Mouse (Mus musculus): Measurements from ENCODE around the gene Gpr171. TPM values are rescaled to one million over a fixed set of nuclear protein-coding genes. Genes with fewer than 3 reads are reported as not detected.
A peak's percentile ranks its signal among the peaks of the same experiment; 100 is the strongest.
"Not testable (repeated sequence)": the region's sequence is repeated elsewhere in the genome, so short reads cannot be mapped to it uniquely, and the experiment has no call there.

Gene Gpr171
- total RNA-seq, 1 experiment from 2014 or later, result 143 TPM

DNA sequence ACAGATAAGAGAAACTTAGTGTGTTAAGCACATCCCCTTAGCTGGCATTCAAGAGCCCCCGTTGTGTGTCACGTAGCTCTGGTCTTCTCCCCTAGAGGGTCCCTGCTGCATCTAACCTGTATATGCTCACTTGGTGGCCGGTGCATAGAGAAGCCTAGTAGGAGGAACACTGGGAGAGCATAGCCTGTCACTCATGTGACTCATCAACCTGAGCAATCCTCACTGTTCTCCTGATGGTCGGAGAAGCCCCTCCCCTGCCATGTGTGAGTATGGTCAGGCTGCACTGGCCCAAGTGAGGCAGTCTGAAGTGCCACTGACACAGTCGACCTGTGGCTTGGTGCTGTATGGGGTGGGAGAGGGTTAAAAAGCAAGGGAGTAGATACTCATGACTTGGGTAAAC is 23.4 kb upstream of the Gpr171 start:
- ATAC-seq (replicated peaks in 1 of 2; ENCODE audit: insufficient read depth in 1 of 2, low FRiP score in 2 of 2, low TSS enrichment in 1 of 2, low read depth in 1 of 2, poor library complexity in 2 of 2, severe bottlenecking in 2 of 2), result no peak

DNA sequence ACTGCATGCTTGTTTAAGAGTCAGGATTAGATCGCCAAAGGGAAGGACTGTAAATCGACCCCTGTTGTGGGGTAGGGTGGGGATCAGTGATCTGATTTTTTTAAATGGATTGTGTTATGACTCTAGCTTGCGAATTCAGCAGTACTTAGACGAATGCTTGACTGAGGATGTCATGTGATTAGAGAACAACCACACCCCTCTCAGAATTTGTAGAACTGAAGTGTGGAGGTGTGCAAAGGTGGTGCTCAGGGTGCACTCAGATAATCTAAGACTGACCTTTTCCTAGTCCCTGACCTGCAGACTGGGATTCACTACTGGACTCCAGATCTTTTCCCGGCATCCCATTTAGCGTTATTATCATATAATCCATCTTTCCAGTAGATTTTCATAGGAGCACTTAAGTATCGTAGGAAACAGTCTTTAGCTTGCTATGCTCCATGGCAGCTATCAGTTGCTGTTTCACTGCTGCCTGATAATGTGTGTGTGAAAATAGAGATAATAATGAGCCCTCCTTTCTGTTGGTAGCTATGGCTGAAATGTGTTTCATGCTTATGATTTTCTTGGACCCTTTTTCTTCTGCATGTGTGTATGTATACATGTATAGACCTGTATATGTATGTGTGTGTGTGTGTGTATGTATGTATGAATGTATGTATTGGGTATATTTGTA is 20.3 kb upstream of the Gpr171 start:
- ATAC-seq (replicated peaks in 1 of 2; ENCODE audit: insufficient read depth in 1 of 2, low FRiP score in 2 of 2, low TSS enrichment in 1 of 2, low read depth in 1 of 2, poor library complexity in 2 of 2, severe bottlenecking in 2 of 2), result no peak

- no peak for ATAC-seq (replicated peaks in 1 of 2; ENCODE audit: insufficient read depth in 1 of 2, low FRiP score in 2 of 2, low TSS enrichment in 1 of 2, low read depth in 1 of 2, poor library complexity in 2 of 2, severe bottlenecking in 2 of 2)
Observed at GRCm38 (mm10) chr3:59121067-59121730, 19.6 kb upstream of the Gpr171 start.

DNA sequence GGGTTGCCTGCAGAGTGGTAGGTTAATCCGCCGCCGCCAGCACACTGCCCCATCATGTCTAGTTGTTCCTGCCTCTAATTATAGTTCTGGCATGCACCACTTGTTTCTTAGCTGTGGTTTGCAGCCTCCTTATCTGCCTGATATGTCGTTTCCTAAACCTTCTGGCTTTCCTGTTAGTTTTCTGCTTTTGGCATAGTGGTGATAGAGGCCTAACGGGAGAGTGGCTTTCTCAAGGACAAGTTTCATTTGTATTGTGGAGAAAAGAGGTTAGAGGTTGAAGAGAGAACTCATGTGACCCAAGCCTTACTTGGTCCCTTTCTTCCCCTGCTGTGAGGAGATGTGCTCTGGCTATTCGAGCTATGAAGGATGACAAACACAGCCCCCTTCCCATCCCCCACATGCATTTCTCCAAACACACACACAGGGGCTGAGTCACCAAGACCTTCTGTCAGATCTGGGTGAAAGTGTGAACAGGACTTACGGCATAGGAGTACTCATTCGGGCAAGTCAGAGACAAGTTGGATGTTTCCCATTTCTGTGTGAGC is 12.4 kb upstream of the Gpr171 start:
- peak; percentile 92 to 94 for ATAC-seq (replicated peaks in 1 of 2; ENCODE audit: insufficient read depth in 1 of 2, low FRiP score in 2 of 2, low TSS enrichment in 1 of 2, low read depth in 1 of 2, poor library complexity in 2 of 2, severe bottlenecking in 2 of 2)

DNA sequence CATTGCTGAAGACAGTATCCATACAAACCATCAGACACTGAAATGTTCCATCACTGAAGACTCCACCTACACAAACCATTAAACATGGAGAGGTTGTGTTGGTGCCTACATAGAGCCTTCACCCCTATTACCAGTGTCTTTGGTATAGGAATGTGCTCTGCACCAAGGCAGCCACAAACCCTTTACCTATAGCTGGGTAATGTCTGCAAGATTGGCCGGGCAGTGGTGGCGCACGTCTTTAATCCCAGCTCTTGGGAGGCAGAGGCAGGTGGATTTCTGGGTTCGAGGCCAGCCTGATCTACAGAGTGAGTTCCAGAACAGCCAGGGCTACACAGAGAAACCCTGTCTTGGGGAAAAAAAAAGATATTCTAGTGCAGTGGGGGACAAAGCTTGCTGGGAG is 11.7 kb upstream of the Gpr171 start:
- not testable (repeated sequence) for ATAC-seq (replicated peaks in 1 of 2; ENCODE audit: insufficient read depth in 1 of 2, low FRiP score in 2 of 2, low TSS enrichment in 1 of 2, low read depth in 1 of 2, poor library complexity in 2 of 2, severe bottlenecking in 2 of 2)

- ATAC-seq (replicated peaks in 1 of 2; ENCODE audit: insufficient read depth in 1 of 2, low FRiP score in 2 of 2, low TSS enrichment in 1 of 2, low read depth in 1 of 2, poor library complexity in 2 of 2, severe bottlenecking in 2 of 2), result no peak
Observed at GRCm38 (mm10) chr3:59111944-59112343, 10.3 kb upstream of the Gpr171 start.

GRCm38 (mm10) chr3:59109834-59110233 is 8.2 kb upstream of the Gpr171 start:
- ATAC-seq (replicated peaks in 1 of 2; ENCODE audit: insufficient read depth in 1 of 2, low FRiP score in 2 of 2, low TSS enrichment in 1 of 2, low read depth in 1 of 2, poor library complexity in 2 of 2, severe bottlenecking in 2 of 2), result not testable (repeated sequence)

DNA sequence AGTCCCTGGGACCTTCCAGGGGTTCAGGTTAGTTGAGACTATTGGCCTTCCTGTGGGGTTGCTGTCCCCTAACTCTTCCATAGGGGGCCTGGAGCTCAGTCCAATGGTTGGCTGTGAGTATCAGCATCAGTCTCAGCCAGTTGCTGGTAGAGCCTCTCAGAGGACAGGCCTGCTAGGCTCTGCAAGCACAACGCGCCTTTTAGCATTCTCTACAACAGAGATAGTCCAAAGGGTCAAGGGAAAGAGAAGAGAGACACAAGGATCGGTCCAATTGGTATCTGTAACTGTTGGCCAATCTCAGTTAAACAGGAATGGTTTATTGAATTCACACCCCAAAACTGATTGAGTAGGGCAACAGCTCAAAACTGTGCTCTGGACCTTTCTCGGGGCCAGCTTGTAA is 5.8 kb upstream of the Gpr171 start:
- no peak for ATAC-seq (replicated peaks in 1 of 2; ENCODE audit: insufficient read depth in 1 of 2, low FRiP score in 2 of 2, low TSS enrichment in 1 of 2, low read depth in 1 of 2, poor library complexity in 2 of 2, severe bottlenecking in 2 of 2)

DNA sequence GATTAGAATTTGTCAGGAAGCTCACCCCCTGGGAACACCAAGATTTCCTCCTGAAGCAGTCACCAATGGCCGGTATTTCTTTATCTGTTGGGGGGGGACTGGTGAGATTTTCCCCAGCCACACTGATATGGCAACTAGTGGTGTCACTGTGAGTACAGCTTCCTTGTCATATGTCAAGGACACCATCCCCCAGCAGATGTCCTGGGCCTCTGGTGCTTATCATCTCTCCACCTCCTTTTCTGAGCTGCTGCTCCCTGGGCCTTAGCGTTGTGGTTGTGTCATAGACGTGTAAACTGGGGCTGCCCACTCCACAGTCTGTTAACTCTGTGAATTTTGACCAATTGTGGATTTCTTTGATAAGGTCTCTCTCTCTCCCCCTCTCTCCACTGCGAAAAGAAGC is 2.8 kb upstream of the Gpr171 start:
- no peak for ATAC-seq (replicated peaks in 1 of 2; ENCODE audit: insufficient read depth in 1 of 2, low FRiP score in 2 of 2, low TSS enrichment in 1 of 2, low read depth in 1 of 2, poor library complexity in 2 of 2, severe bottlenecking in 2 of 2)

DNA sequence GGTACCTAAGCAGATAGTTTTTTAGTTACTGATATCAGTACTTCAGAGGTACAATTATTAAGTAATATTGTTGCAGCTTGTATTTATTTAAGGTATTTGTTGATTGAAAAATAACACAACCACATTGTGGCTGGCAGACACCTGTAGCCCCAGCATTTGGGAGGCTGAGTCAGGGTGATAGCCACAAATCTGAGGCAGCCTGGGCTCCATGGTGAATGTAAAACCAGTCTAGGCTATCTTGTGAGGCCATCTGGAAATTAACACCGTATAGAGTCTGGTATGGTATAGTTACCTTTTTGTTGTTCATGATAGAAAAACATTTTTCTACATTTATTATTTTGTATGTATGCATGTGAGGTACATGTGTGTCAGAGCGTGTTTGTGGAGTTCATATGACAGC is 525 bp upstream of the Gpr171 start:
- no peak for ATAC-seq (replicated peaks in 1 of 2; ENCODE audit: insufficient read depth in 1 of 2, low FRiP score in 2 of 2, low TSS enrichment in 1 of 2, low read depth in 1 of 2, poor library complexity in 2 of 2, severe bottlenecking in 2 of 2)

- ATAC-seq (replicated peaks in 1 of 2; ENCODE audit: insufficient read depth in 1 of 2, low FRiP score in 2 of 2, low TSS enrichment in 1 of 2, low read depth in 1 of 2, poor library complexity in 2 of 2, severe bottlenecking in 2 of 2), result no peak
Observed at GRCm38 (mm10) chr3:59098540-59098939, 3.1 kb downstream of the Gpr171 start.

DNA sequence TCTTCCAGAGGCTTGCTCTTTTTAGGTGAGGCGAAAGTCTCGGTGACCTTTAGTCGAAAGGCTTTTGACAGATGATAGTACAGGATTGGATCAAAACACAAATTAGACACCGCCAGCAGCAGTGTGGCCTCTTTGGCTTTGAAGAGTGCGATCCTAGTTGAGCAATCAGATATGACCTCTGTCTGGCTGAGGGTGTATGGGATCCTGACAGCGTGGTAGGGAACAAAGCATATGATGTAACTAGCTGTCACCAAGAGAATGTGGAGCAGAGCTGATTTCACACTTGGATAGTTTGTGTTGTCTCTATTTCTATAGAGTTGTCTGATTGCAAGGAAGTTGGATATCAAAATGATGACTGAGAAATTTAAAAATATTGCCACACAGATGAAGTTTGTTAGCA is 4.2 kb downstream of the Gpr171 start:
- ATAC-seq (replicated peaks in 1 of 2; ENCODE audit: insufficient read depth in 1 of 2, low FRiP score in 2 of 2, low TSS enrichment in 1 of 2, low read depth in 1 of 2, poor library complexity in 2 of 2, severe bottlenecking in 2 of 2), result no peak

- ATAC-seq (replicated peaks in 1 of 2; ENCODE audit: insufficient read depth in 1 of 2, low FRiP score in 2 of 2, low TSS enrichment in 1 of 2, low read depth in 1 of 2, poor library complexity in 2 of 2, severe bottlenecking in 2 of 2), result no peak
Observed at GRCm38 (mm10) chr3:59092702-59093101, 8.9 kb downstream of the Gpr171 start.

- ATAC-seq (replicated peaks in 1 of 2; ENCODE audit: insufficient read depth in 1 of 2, low FRiP score in 2 of 2, low TSS enrichment in 1 of 2, low read depth in 1 of 2, poor library complexity in 2 of 2, severe bottlenecking in 2 of 2), result peak; percentile 95 to 96
Observed at GRCm38 (mm10) chr3:59080919-59081318, 20.7 kb downstream of the Gpr171 start.

DNA sequence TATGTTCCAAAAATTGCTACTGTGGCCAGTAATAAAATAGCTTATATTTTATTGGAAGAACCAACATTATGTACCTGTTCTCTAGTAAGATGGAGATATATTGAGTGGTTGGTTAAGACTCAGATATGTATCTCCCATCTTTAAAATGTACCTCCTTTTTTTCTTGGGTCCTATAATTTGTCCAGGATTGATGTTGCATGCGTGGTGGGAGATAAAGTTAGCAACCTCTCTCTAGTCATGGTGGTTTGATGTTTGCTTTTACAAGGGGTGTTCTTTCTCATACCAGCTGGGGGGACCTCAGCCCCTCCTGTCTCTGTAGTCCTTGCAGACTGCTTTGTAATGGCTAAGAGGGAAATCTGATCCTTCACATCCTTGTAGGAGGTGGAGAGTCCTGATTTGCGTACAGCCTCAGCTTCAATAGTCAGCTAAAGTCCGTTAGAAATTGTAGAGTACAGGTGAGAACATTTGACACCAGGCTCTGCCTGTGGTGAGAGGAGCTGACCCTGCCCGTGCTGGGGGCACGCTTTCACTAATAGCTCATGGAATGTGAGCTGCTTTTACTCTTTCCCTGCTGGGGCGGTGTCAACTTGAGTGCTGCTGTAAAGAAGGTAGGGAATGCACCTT is 21.2 kb downstream of the Gpr171 start:
- no peak for ATAC-seq (replicated peaks in 1 of 2; ENCODE audit: insufficient read depth in 1 of 2, low FRiP score in 2 of 2, low TSS enrichment in 1 of 2, low read depth in 1 of 2, poor library complexity in 2 of 2, severe bottlenecking in 2 of 2)

- ATAC-seq (replicated peaks in 1 of 2; ENCODE audit: insufficient read depth in 1 of 2, low FRiP score in 2 of 2, low TSS enrichment in 1 of 2, low read depth in 1 of 2, poor library complexity in 2 of 2, severe bottlenecking in 2 of 2), result peak; percentile 50 to 68; a peak in 3 of 4 replicates
Observed at GRCm38 (mm10) chr3:59079327-59079726, 22.3 kb downstream of the Gpr171 start.

DNA sequence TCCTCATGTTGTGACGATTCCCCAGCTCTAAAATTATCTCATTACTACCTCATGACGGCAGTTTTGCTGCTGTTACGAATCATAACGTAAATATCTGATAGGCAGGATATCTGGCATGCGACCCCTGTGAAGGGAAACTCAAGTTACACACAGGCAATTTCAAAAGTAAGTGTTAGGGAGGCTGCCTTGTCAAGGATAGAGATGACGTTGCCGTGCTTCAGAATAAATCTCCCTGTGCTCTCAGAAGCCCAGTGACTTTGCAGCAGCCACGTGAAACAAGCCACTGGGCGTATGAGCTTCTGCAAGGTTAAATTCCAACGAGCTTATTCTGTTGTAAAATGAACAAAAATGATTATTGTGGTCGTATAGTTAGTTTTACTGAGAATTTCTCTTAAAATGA is 23.0 kb downstream of the Gpr171 start:
- ATAC-seq (replicated peaks in 1 of 2; ENCODE audit: insufficient read depth in 1 of 2, low FRiP score in 2 of 2, low TSS enrichment in 1 of 2, low read depth in 1 of 2, poor library complexity in 2 of 2, severe bottlenecking in 2 of 2), result no peak

DNA sequence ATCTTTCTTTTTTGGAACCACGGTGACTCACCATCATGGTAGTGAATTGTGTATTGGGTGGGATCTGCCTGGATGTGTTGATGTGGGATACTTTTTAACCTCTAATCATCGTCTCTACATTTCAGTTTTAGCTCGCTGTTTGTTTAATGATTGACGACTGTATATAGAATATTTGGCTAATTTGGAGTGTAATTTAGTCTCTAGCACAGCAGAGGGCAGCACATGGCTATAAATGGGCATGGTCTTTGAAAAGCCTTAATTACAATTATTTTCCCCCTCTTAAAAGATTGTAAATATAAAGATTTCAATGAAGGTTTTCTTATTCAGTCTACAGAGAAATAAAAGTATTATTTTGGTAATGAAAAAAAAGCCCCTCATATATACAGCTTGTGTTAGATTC is 24.3 kb downstream of the Gpr171 start:
- ATAC-seq (replicated peaks in 1 of 2; ENCODE audit: insufficient read depth in 1 of 2, low FRiP score in 2 of 2, low TSS enrichment in 1 of 2, low read depth in 1 of 2, poor library complexity in 2 of 2, severe bottlenecking in 2 of 2), result no peak

Measured in hematopoietic stem cell, adult 5-6 weeks (primary cell).